Mouse (Mus musculus) liver, embryonic 15.5 days (tissue): Measurements from ENCODE around the gene Gm4307. TPM values are rescaled to one million over a fixed set of nuclear protein-coding genes. Genes with fewer than 3 reads are reported as not detected.
"Not testable (repeated sequence)": the region's sequence is repeated elsewhere in the genome, so short reads cannot be mapped to it uniquely, and the experiment has no call there.

Experiments used
- ATAC-seq: fragments of 200-750 bp; cut with Nextera tagmentation; 2 replicates; pipeline ENCODE4 v1.8.0; 2017; ENCODE audit warnings: moderate number of reproducible peaks, mild to moderate bottlenecking, moderate library complexity; ENCODE audit not compliant: insufficient read depth
- H3K27ac ChIP-seq: fragments of 300-500 bp; sonication (generic); replicated peaks from 2 replicates; pipeline ENCODE4 v1.5.1; 2015; ENCODE audit warnings: mild to moderate bottlenecking, inconsistent platforms
- H3K27me3 ChIP-seq: fragments of 300-500 bp; sonication (generic); 2 replicates; pipeline ENCODE4 v1.6.1; 2015; ENCODE audit warnings: mild to moderate bottlenecking, inconsistent platforms
- H3K36me3 ChIP-seq: fragments of 300-500 bp; sonication (generic); replicated peaks from 2 replicates; pipeline ENCODE4 v1.6.1; 2015; ENCODE audit warnings: moderate library complexity, mild to moderate bottlenecking, inconsistent platforms
- H3K4me1 ChIP-seq: fragments of 300-500 bp; sonication (generic); replicated peaks from 2 replicates; pipeline ENCODE4 v1.6.1; 2015; ENCODE audit warnings: inconsistent platforms
- H3K4me2 ChIP-seq: fragments of 300-500 bp; sonication (generic); 2 replicates; pipeline ENCODE4 v1.6.1; 2015; ENCODE audit warnings: moderate library complexity, mild to moderate bottlenecking, inconsistent platforms
- H3K4me3 ChIP-seq: fragments of 300-500 bp; sonication (generic); replicated peaks from 2 replicates; pipeline ENCODE4 v1.5.1; 2015; ENCODE audit warnings: mild to moderate bottlenecking, inconsistent platforms
- H3K9ac ChIP-seq: fragments of 300-500 bp; sonication (generic); 2 replicates; pipeline ENCODE4 v1.6.1; 2015; ENCODE audit warnings: moderate library complexity, mild to moderate bottlenecking, inconsistent platforms
- H3K9me3 ChIP-seq: fragments of 300-500 bp; sonication (generic); replicated peaks from 2 replicates; pipeline ENCODE4 v1.6.1; 2016; ENCODE audit warnings: inconsistent platforms
- WGBS: fragments of 180-500 bp; shearing (Covaris S2); methylation state at CpG from one replicate; pipeline ENCODE4 v1.1.7; 2015; ENCODE audit warnings: mixed read lengths; ENCODE audit not compliant: insufficient replicate concordance; 5-methylcytosine and 5-hydroxymethylcytosine counted together
- polyA plus RNA-seq: library from polyadenylated mRNA; unstranded; fragments of >200 nt; fragmentation: Nextera tagmentation; extraction: Ambion mirVana; gene quantifications from 2 replicates; pipeline ENCODE4 v1.2.1, GENCODE M21; 2015

The Gm4307 gene
- not detected in 2 replicates for polyA plus RNA-seq

GRCm38 (mm10) chr10:100361038-100361437 is at the start of gene Gm4307:
Gm4307 (plus strand) TSS chr10:100361338.
- H3K4me3 ChIP-seq, H3K4me1 ChIP-seq, ATAC-seq, H3K4me2 ChIP-seq, H3K9me3 ChIP-seq, H3K9ac ChIP-seq, H3K27me3 ChIP-seq, H3K27ac ChIP-seq, H3K36me3 ChIP-seq: not testable (repeated sequence)
- no CpG with 5 or more reads among the region's 3 CpGs for WGBS

DNA sequence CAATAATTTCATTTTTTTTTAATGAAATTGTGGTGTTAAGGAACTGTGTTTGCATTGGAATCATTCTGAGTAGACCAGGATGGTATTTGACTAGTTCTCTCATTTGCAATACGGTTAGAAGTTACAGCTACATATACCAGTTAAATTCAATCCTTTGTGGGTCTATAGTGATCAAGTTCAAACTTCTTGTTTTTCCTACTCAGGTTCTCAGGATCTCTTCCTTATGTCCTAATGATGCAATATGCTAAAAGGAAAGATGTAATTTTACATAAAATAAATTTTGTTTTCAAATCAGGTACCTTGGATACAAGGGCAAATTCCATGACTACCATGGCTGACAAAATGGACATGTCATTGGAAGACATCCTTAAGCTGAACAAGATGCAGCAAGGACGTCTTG is 25.8 kb upstream of the Gm4307 start, which contains the start of gene Gm4301:
Gene Gm4301 (plus strand): TSS at position 301 of the 400 bp plus-strand sequence.
- H3K36me3 ChIP-seq, H3K4me2 ChIP-seq, H3K27ac ChIP-seq, H3K9me3 ChIP-seq, ATAC-seq, H3K9ac ChIP-seq, H3K27me3 ChIP-seq, H3K4me3 ChIP-seq, H3K4me1 ChIP-seq: not testable (repeated sequence)
- no CpG with 5 or more reads among the region's 2 CpGs for WGBS

DNA sequence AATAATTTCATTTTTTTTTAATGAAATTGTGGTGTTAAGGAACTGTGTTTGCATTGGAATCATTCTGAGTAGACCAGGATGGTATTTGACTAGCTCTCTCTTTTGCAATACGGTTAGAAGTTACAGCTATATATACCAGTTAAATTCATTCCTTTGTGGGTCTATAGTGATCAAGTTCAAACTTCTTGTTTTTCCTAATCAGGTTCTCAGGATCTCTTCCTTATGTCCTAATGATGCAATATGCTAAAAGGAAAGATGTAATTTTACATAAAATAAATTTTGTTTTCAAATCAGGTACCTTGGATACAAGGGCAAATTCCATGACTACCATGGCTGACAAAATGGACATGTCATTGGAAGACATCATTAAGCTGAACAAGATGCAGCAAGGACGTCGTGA is 20.6 kb upstream of the Gm4307 start, which contains the start of gene Gm4302:
Gene Gm4302 (plus strand): TSS at position 301 of the 400 bp plus-strand sequence.
- not testable (repeated sequence) for H3K9ac ChIP-seq, H3K27ac ChIP-seq, H3K36me3 ChIP-seq, H3K27me3 ChIP-seq, H3K4me1 ChIP-seq, ATAC-seq, H3K9me3 ChIP-seq, H3K4me3 ChIP-seq, H3K4me2 ChIP-seq
- no CpG with 5 or more reads among the region's 3 CpGs for WGBS

- not testable (repeated sequence) for ATAC-seq, H3K4me3 ChIP-seq, H3K4me1 ChIP-seq, H3K4me2 ChIP-seq, H3K36me3 ChIP-seq, H3K27ac ChIP-seq, H3K9me3 ChIP-seq, H3K9ac ChIP-seq, H3K27me3 ChIP-seq
- no CpG with 5 or more reads among the region's 3 CpGs for WGBS
Observed at GRCm38 (mm10) chr10:100345672-100346071, 15.5 kb upstream of the Gm4307 start, which contains the start of gene Gm4303. Gm4303 (plus strand) TSS chr10:100345972.

- not testable (repeated sequence) for H3K4me1 ChIP-seq, H3K4me2 ChIP-seq, H3K27ac ChIP-seq, H3K9me3 ChIP-seq, H3K4me3 ChIP-seq, H3K27me3 ChIP-seq, H3K36me3 ChIP-seq, H3K9ac ChIP-seq, ATAC-seq
- no CpG with 5 or more reads among the region's 3 CpGs for WGBS
Observed at GRCm38 (mm10) chr10:100350793-100351192, 10.3 kb upstream of the Gm4307 start, which contains the start of gene Gm4305. Gm4305 (plus strand) TSS chr10:100351093.

DNA sequence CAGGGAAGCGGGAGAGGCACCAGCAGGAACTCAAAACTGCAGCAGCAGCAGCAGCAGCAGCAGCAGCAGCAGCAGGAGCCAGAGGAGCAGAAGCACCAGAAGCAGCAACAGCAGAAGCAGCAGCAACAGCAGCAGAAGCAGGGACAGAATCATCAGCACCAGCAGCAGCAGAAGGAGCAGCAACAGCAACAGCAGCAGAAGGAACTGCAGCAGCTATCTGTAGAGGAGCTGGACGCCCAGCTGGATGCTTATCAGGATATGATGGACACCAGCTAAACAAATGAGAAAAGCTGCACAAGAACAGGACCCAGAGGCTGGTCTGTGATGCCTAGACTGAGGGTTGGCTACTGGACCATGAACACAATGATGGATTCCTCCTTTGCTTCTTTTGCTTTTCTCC is 4.3 kb upstream of the Gm4307 start:
- H3K4me2 ChIP-seq, ATAC-seq, H3K4me1 ChIP-seq, H3K27ac ChIP-seq, H3K36me3 ChIP-seq, H3K9ac ChIP-seq, H3K9me3 ChIP-seq, H3K27me3 ChIP-seq, H3K4me3 ChIP-seq: not testable (repeated sequence)
- WGBS = 51% methylated on average over 2 of the region's 2 CpGs

DNA sequence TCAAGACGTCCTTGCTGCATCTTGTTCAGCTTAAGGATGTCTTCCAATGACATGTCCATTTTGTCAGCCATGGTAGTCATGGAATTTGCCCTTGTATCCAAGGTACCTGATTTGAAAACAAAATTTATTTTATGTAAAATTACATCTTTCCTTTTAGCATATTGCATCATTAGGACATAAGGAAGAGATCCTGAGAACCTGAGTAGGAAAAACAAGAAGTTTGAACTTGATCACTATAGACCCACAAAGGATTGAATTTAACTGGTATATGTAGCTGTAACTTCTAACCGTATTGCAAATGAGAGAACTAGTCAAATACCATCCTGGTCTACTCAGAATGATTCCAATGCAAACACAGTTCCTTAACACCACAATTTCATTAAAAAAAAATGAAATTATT is 21.3 kb downstream of the Gm4307 start, which contains the start of gene Gm4312:
Gene Gm4312 (minus strand): TSS at position 101 of the 400 bp plus-strand sequence.
- H3K4me1 ChIP-seq, H3K9ac ChIP-seq, H3K4me3 ChIP-seq, H3K9me3 ChIP-seq, H3K27ac ChIP-seq, H3K36me3 ChIP-seq, H3K27me3 ChIP-seq, H3K4me2 ChIP-seq, ATAC-seq: not testable (repeated sequence)
- WGBS = no CpG with 5 or more reads among the region's 2 CpGs

DNA sequence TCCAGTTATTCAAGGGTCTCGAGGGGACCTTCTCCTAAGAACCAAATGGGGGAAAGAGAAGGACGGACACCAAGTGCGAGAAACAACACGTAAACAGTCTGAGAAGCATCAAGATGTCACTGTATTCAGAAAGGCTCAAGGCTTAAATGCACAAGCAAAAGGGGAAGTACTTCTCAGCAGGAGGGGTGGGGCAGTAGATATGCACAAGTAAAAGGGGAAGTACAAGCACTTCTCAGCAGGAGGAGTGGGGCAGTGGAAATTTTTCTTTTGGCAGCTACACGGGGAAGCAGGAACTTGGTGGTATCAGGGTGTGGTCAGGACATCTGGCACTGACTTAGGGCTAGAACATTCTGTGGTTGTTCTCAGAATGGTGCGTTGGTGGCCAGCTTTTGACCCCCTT is 41.2 kb downstream of the Gm4307 start:
- H3K9ac ChIP-seq, H3K9me3 ChIP-seq, H3K4me3 ChIP-seq, ATAC-seq, H3K4me1 ChIP-seq, H3K36me3 ChIP-seq, H3K27ac ChIP-seq, H3K4me2 ChIP-seq, H3K27me3 ChIP-seq: not testable (repeated sequence)
- 65% methylated on average over 6 of the region's 6 CpGs for WGBS

Other genes with a start within 250 kb of the Gm4307 start
- gene Gm4301, start 25.7 kb upstream of the Gm4307 start, polyA plus RNA-seq = not detected in 2 replicates
- gene Gm4302, start 20.5 kb upstream of the Gm4307 start, polyA plus RNA-seq = not detected in 2 replicates
- gene Gm4303, start 15.4 kb upstream of the Gm4307 start, polyA plus RNA-seq = not detected in 2 replicates
- gene Gm4305, start 10.2 kb upstream of the Gm4307 start, polyA plus RNA-seq = not detected in 2 replicates
- not detected in 2 replicates for gene Gm4312, start 21.2 kb downstream of the Gm4307 start, polyA plus RNA-seq
- 4.4 and 4.9 TPM in 2 replicates for gene Tmtc3, start 126.0 kb downstream of the Gm4307 start, polyA plus RNA-seq
- 2.5 and 3.0 TPM in 2 replicates for gene Cep290, start 126.2 kb downstream of the Gm4307 start, polyA plus RNA-seq
- 11.4 and 13.1 TPM in 2 replicates for gene 4930430F08Rik, start 229.1 kb downstream of the Gm4307 start, polyA plus RNA-seq
- gene 1700017N19Rik, start 229.1 kb downstream of the Gm4307 start, polyA plus RNA-seq = not detected in 2 replicates